Mouse (Mus musculus) kidney, postnatal 4 days (tissue): ENCODE measurements around the gene Exoc7.

Source experiments
- DNase-seq, 2 experiments: peaks; one replicate each; pipeline ENCODE4 v3.0.0; 2021; ENCODE audit warnings: mixed read lengths in 2 of 2

Gene Exoc7

GRCm38 (mm10) chr11:116274045-116274666 is 32.9 kb downstream of the Exoc7 start, which contains the start of gene Srp68:
TSS of gene Srp68 (minus strand) at chr11:116274217.
- DNase-seq, result peak; percentile 96 to 97

GRCm38 (mm10) chr11:116273469-116274044 is 33.5 kb downstream of the Exoc7 start:
- no peak for DNase-seq

GRCm38 (mm10) chr11:116272589-116273468 is 34.2 kb downstream of the Exoc7 start:
- DNase-seq, result no peak

GRCm38 (mm10) chr11:116269560-116269959 is 37.5 kb downstream of the Exoc7 start:
- no peak for DNase-seq

GRCm38 (mm10) chr11:116268313-116268712 is 38.7 kb downstream of the Exoc7 start:
- DNase-seq, result no peak

- DNase-seq, result no peak
Measured at GRCm38 (mm10) chr11:116267637-116268036, 39.4 kb downstream of the Exoc7 start.

- DNase-seq, result no peak
Measured at GRCm38 (mm10) chr11:116265850-116266249, 41.2 kb downstream of the Exoc7 start.

GRCm38 (mm10) chr11:116265352-116265751 is 41.7 kb downstream of the Exoc7 start:
- DNase-seq, result no peak

GRCm38 (mm10) chr11:116260259-116260658 is 46.8 kb downstream of the Exoc7 start:
- no peak for DNase-seq

- DNase-seq, result no peak
Measured at GRCm38 (mm10) chr11:116259461-116259860, 47.6 kb downstream of the Exoc7 start.

GRCm38 (mm10) chr11:116255982-116256675 is 50.9 kb downstream of the Exoc7 start:
- DNase-seq, result peak in 1 of 2 experiments; percentile 42

GRCm38 (mm10) chr11:116255090-116255981 is 51.7 kb downstream of the Exoc7 start:
- DNase-seq, result no peak

- peak; percentile 46 to 62 for DNase-seq
Measured at GRCm38 (mm10) chr11:116254627-116255026, 52.4 kb downstream of the Exoc7 start.

- no peak for DNase-seq
Measured at GRCm38 (mm10) chr11:116253076-116253600, 53.9 kb downstream of the Exoc7 start.

- DNase-seq, result no peak
Measured at GRCm38 (mm10) chr11:116250898-116251297, 56.1 kb downstream of the Exoc7 start.

GRCm38 (mm10) chr11:116247502-116248222 is 59.4 kb downstream of the Exoc7 start:
- DNase-seq, result no peak

- no peak for DNase-seq
Measured at GRCm38 (mm10) chr11:116245616-116246015, 61.4 kb downstream of the Exoc7 start.

GRCm38 (mm10) chr11:116244580-116244979 is 62.5 kb downstream of the Exoc7 start:
- DNase-seq, result no peak

GRCm38 (mm10) chr11:116241744-116242235 is 65.2 kb downstream of the Exoc7 start:
- DNase-seq, result peak; percentile 60 to 76

GRCm38 (mm10) chr11:116239797-116240196 is 67.2 kb downstream of the Exoc7 start:
- peak; percentile 47 to 66 for DNase-seq
